Mouse (Mus musculus): ENCODE measurements around the gene Asah2. TPM values are rescaled to one million over a fixed set of nuclear protein-coding genes. Genes with fewer than 3 reads are reported as not detected.
A peak's percentile ranks its signal among the peaks of the same experiment; 100 is the strongest.

Asah2 gene
- 4.4 and 5.5 TPM in 2 replicates for polyA plus RNA-seq (2015; fragmentation: Nextera tagmentation; extraction: Ambion mirVana)

- Histone ChIP-seq H3K9ac (ENCODE audit: low read length) (peak within 1 kb of the TSS; percentile 98), H3K27ac (replicated peaks) (peak within 1 kb of the TSS; percentile 98), H3K36me3 (ENCODE audit: control insufficient read depth, insufficient read depth, low read length) (no peaks in the 10 kb centered on the region), H3K9me3 (ENCODE audit: control insufficient read depth, low read length) (no peaks in the 10 kb centered on the region), H3K4me2 (replicated peaks; ENCODE audit: low read depth) (peak within 1 kb of the TSS; percentile 56), H3K4me3 (ENCODE audit: low read depth, low read length) (peak within 1 kb of the TSS; percentile 73), H3K4me1 (replicated peaks; ENCODE audit: control insufficient read depth, insufficient read depth) (0 out of 2 replicates have a peak, but pooled peaks cover 3% of the 10 kb centered on the region), H3K27me3 (ENCODE audit: control insufficient read depth, insufficient read depth, low read length) (no peaks in the 10 kb centered on the region)
- DNase-seq (ENCODE audit: low spot score) (peak; percentile 87), ATAC-seq (ENCODE audit: low FRiP score, low TSS enrichment) (peak; percentile 90)
- TF ChIP-seq CTCF (IDR thresholded peaks at IDR 0.05; ENCODE audit: low read depth) (peak; percentile 64), EP300 (optimal IDR thresholded peaks at IDR 0.05) (no peak)
- under 1% methylated on average over 24 of the region's 28 CpGs for WGBS
Observed at GRCm38 (mm10) chr19:32107771-32108306, at the start of gene Asah2. Gene Asah2 (minus strand): TSS chr19:32108211.

GRCm38 (mm10) chr19:32157045-32157444 lies 49.0 kb upstream of the Asah2 start:
- Histone ChIP-seq H3K9me3 (ENCODE audit: control insufficient read depth, low read length) (no peaks in the 10 kb centered on the region), H3K36me3 (ENCODE audit: control insufficient read depth, insufficient read depth, low read length) (peaks cover 6% of the 10 kb centered on the region), H3K9ac (ENCODE audit: low read length) (no peak overlapping the region), H3K4me3 (ENCODE audit: low read depth, low read length) (no peak overlapping the region), H3K4me2 (replicated peaks; ENCODE audit: low read depth) (no peak overlapping the region), H3K27ac (replicated peaks) (no peak overlapping the region), H3K27me3 (ENCODE audit: control insufficient read depth, insufficient read depth, low read length) (no peaks in the 10 kb centered on the region), H3K4me1 (replicated peaks; ENCODE audit: control insufficient read depth, insufficient read depth) (no peaks in the 10 kb centered on the region)
- ATAC-seq (ENCODE audit: low FRiP score, low TSS enrichment), result peak; percentile 82
- WGBS, result 61% methylated on average over 6 of the region's 6 CpGs
- peak; percentile 72 for DNase-seq (ENCODE audit: low spot score)
- TF ChIP-seq CTCF (IDR thresholded peaks at IDR 0.05; ENCODE audit: low read depth) (no peak), EP300 (optimal IDR thresholded peaks at IDR 0.05) (no peak)

- H3K27me3 ChIP-seq (ENCODE audit: control insufficient read depth, insufficient read depth, low read length), result no peaks in the 10 kb centered on the region
- H3K9ac ChIP-seq (ENCODE audit: low read length), result no peak overlapping the region
- H3K9me3 ChIP-seq (ENCODE audit: control insufficient read depth, low read length), result no peaks in the 10 kb centered on the region
- H3K4me2 ChIP-seq (replicated peaks; ENCODE audit: low read depth), result no peak overlapping the region
- 72% methylated on average over 6 of the region's 6 CpGs for WGBS
- ATAC-seq (ENCODE audit: low FRiP score, low TSS enrichment), result no peak
- DNase-seq (ENCODE audit: low spot score), result no peak
- no peak overlapping the region for H3K4me3 ChIP-seq (ENCODE audit: low read depth, low read length)
- H3K27ac ChIP-seq (replicated peaks), result no peak overlapping the region
- no peaks in the 10 kb centered on the region for H3K36me3 ChIP-seq (ENCODE audit: control insufficient read depth, insufficient read depth, low read length)
- no peaks in the 10 kb centered on the region for H3K4me1 ChIP-seq (replicated peaks; ENCODE audit: control insufficient read depth, insufficient read depth)
- TF ChIP-seq CTCF (IDR thresholded peaks at IDR 0.05; ENCODE audit: low read depth), result no peak; the same call in 1 of the 2 replicates
Observed at GRCm38 (mm10) chr19:32152529-32152928, 44.5 kb upstream of the Asah2 start.

- H3K4me2 ChIP-seq (replicated peaks; ENCODE audit: low read depth), result no peak overlapping the region
- H3K27me3 ChIP-seq (ENCODE audit: control insufficient read depth, insufficient read depth, low read length), result no peaks in the 10 kb centered on the region
- H3K9ac ChIP-seq (ENCODE audit: low read length), result no peak overlapping the region
- 73% methylated on average over 5 of the region's 5 CpGs for WGBS
- no peaks in the 10 kb centered on the region for H3K9me3 ChIP-seq (ENCODE audit: control insufficient read depth, low read length)
- DNase-seq (ENCODE audit: low spot score), result no peak
- no peak overlapping the region for H3K27ac ChIP-seq (replicated peaks)
- H3K36me3 ChIP-seq (ENCODE audit: control insufficient read depth, insufficient read depth, low read length), result no peaks in the 10 kb centered on the region
- TF ChIP-seq CTCF (IDR thresholded peaks at IDR 0.05; ENCODE audit: low read depth) (no peak), EP300 (optimal IDR thresholded peaks at IDR 0.05) (no peak)
- H3K4me1 ChIP-seq (replicated peaks; ENCODE audit: control insufficient read depth, insufficient read depth), result no peaks in the 10 kb centered on the region
- no peak for ATAC-seq (ENCODE audit: low FRiP score, low TSS enrichment)
- no peak overlapping the region for H3K4me3 ChIP-seq (ENCODE audit: low read depth, low read length)
Observed at GRCm38 (mm10) chr19:32148710-32149109, 40.7 kb upstream of the Asah2 start.

- Histone ChIP-seq H3K4me2 (replicated peaks; ENCODE audit: low read depth) (no peak overlapping the region), H3K27ac (replicated peaks) (no peak overlapping the region), H3K36me3 (ENCODE audit: control insufficient read depth, insufficient read depth, low read length) (no peaks in the 10 kb centered on the region; the same call in 1 of the 2 replicates), H3K4me3 (ENCODE audit: low read depth, low read length) (no peak overlapping the region), H3K4me1 (replicated peaks; ENCODE audit: control insufficient read depth, insufficient read depth) (no peaks in the 10 kb centered on the region), H3K9me3 (ENCODE audit: control insufficient read depth, low read length) (no peaks in the 10 kb centered on the region), H3K9ac (ENCODE audit: low read length) (no peak overlapping the region), H3K27me3 (ENCODE audit: control insufficient read depth, insufficient read depth, low read length) (no peaks in the 10 kb centered on the region)
- TF ChIP-seq EP300 (optimal IDR thresholded peaks at IDR 0.05) (peak; percentile 55), CTCF (IDR thresholded peaks at IDR 0.05; ENCODE audit: low read depth) (no peak)
- WGBS, result 58% methylated on average over 6 of the region's 6 CpGs
- ATAC-seq (ENCODE audit: low FRiP score, low TSS enrichment) (peak; percentile 94), DNase-seq (ENCODE audit: low spot score) (peak; percentile 55)
Observed at GRCm38 (mm10) chr19:32142383-32142782, 34.4 kb upstream of the Asah2 start.

GRCm38 (mm10) chr19:32138361-32139088 lies 30.5 kb upstream of the Asah2 start:
- DNase-seq (ENCODE audit: low spot score), result no peak
- Histone ChIP-seq H3K27me3 (ENCODE audit: control insufficient read depth, insufficient read depth, low read length) (no peaks in the 10 kb centered on the region), H3K9me3 (ENCODE audit: control insufficient read depth, low read length) (no peaks in the 10 kb centered on the region), H3K36me3 (ENCODE audit: control insufficient read depth, insufficient read depth, low read length) (peaks cover 2% of the 10 kb centered on the region), H3K9ac (ENCODE audit: low read length) (no peak overlapping the region), H3K4me3 (ENCODE audit: low read depth, low read length) (no peak overlapping the region), H3K4me1 (replicated peaks; ENCODE audit: control insufficient read depth, insufficient read depth) (no peaks in the 10 kb centered on the region), H3K4me2 (replicated peaks; ENCODE audit: low read depth) (no peak overlapping the region), H3K27ac (replicated peaks) (no peak overlapping the region)
- WGBS, result 68% methylated on average over 14 of the region's 14 CpGs
- ATAC-seq (ENCODE audit: low FRiP score, low TSS enrichment), result no peak
- no peak for TF ChIP-seq EP300 (optimal IDR thresholded peaks at IDR 0.05)
- TF ChIP-seq CTCF (IDR thresholded peaks at IDR 0.05; ENCODE audit: low read depth), result no peak

Data from stomach, postnatal 0 days (tissue).